Mouse (Mus musculus) bone marrow, adult 2 months (tissue): ENCODE data around the gene Skap2.

Experiments used
- CTCF ChIP-seq: fragments of 200-500 bp; IDR thresholded peaks from 2 replicates; pipeline ENCODE4 v1.5.1; 2011; ENCODE audit warnings: low read length, control low read depth; ENCODE audit not compliant: control insufficient read depth, insufficient read depth
- POLR2A ChIP-seq: fragments of 200-500 bp; IDR thresholded peaks from 2 replicates; pipeline ENCODE4 v1.6.1; 2011; ENCODE audit warnings: low read depth, mild to moderate bottlenecking, control low read depth, low read length, borderline replicate concordance; ENCODE audit not compliant: control insufficient read depth

DNA sequence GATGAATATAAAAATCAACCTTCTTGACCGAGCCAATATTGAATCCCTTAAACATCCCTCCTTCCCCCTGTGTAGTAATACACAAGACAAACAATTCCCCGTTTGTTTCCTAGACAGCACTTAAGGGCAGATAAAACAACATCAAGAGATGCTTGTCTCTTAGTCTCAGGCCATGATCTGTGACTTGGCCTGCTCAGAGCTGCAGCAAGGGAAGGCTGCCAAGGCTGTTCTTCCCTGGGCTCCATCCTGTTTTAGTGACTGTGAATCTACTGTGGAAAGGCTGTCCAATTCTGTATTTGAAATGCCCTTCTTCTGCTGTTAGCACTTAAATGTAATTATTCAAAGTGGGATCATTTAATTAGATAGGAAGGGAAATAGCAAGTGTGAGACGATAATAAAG is 159.1 kb downstream of the Skap2 start:
- TF ChIP-seq CTCF (no peak), POLR2A (no peak)
